8 mouse cellular contexts compared by ENCODE assay signal in genomic region chr10:125265467-125265866, GRCm38 (mm10).
DNase-seq lines count a peak whose midpoint lies in the region; ATAC-seq lines count a peak whose summit lies in the region.

No protein-coding gene starts in this region.

- no peak overlapping the region for H3K9ac ChIP-seq in heart, embryonic 12.5 days
- no peak overlapping the region for H3K9ac ChIP-seq in heart, embryonic 16.5 days (ENCODE audit: low read length)
- no peak overlapping the region for H3K9ac ChIP-seq in hindbrain, embryonic 12.5 days
- H3K9ac ChIP-seq in hindbrain, embryonic 16.5 days (ENCODE audit: low read depth, low read length), result no peak overlapping the region

- no peak overlapping the region for H3K4me2 ChIP-seq in heart, embryonic 12.5 days
- peak overlapping the region; percentile 44; the same call in 1 of the 2 replicates for H3K4me2 ChIP-seq in heart, embryonic 16.5 days (ENCODE audit: low read depth, low read length)
- H3K4me2 ChIP-seq in hindbrain, embryonic 12.5 days (replicated peaks), result no peak overlapping the region
- H3K4me2 ChIP-seq in hindbrain, embryonic 16.5 days (ENCODE audit: low read length), result no peak overlapping the region

- no peak; the same call in none of the 2 replicates for ATAC-seq in heart, embryonic 12.5 days (ENCODE audit: insufficient number of reproducible peaks, low FRiP score)
- 0 out of 2 replicates have a peak, but pooled peaks have one; percentile 44 for ATAC-seq in heart, embryonic 16.5 days (replicated peaks; ENCODE audit: extremely low read depth, insufficient read depth, low FRiP score)
- peak; percentile 91 for ATAC-seq in megakaryocyte-erythroid progenitor cell, adult 5-6 weeks (replicated peaks; ENCODE audit: low FRiP score, low TSS enrichment, poor library complexity, severe bottlenecking)
- no peak for ATAC-seq in hindbrain, embryonic 12.5 days (ENCODE audit: low FRiP score)
- ATAC-seq in hindbrain, embryonic 16.5 days, result no peak

- no peak for DNase-seq in heart, embryonic 10.5 days (ENCODE audit: low spot score)
- DNase-seq in right cerebral cortex, postnatal 14 days, result peak; percentile 19
- DNase-seq in right cerebral cortex, postnatal 25 days, result no peak

- no peak overlapping the region for H3K4me3 ChIP-seq in heart, embryonic 12.5 days
- H3K4me3 ChIP-seq in heart, embryonic 10.5 days, result no peak overlapping the region
- H3K4me3 ChIP-seq in heart, embryonic 16.5 days (ENCODE audit: low read length), result no peak overlapping the region
- no peak overlapping the region for H3K4me3 ChIP-seq in hindbrain, embryonic 12.5 days
- H3K4me3 ChIP-seq in hindbrain, embryonic 16.5 days (ENCODE audit: low read length), result no peak overlapping the region

- 59% methylated on average over 14 of the region's 14 CpGs for WGBS in heart, embryonic 12.5 days
- WGBS in heart, embryonic 10.5 days, result 72% methylated on average over 14 of the region's 14 CpGs
- WGBS in heart, embryonic 16.5 days, result 52% methylated on average over 14 of the region's 14 CpGs
- WGBS in hindbrain, embryonic 12.5 days, result 83% methylated on average over 14 of the region's 14 CpGs
- 75% methylated on average over 14 of the region's 14 CpGs for WGBS in hindbrain, embryonic 16.5 days

- H3K9me3 ChIP-seq in heart, embryonic 12.5 days (replicated peaks), result no peaks in the 10 kb centered on the region
- H3K9me3 ChIP-seq in heart, embryonic 10.5 days, result no peaks in the 10 kb centered on the region
- no peaks in the 10 kb centered on the region for H3K9me3 ChIP-seq in heart, embryonic 16.5 days (replicated peaks; ENCODE audit: control insufficient read depth, low read length)
- H3K9me3 ChIP-seq in hindbrain, embryonic 12.5 days (replicated peaks), result no peaks in the 10 kb centered on the region
- H3K9me3 ChIP-seq in hindbrain, embryonic 16.5 days (ENCODE audit: control insufficient read depth, low read length), result no peaks in the 10 kb centered on the region

- no peaks in the 10 kb centered on the region for H3K36me3 ChIP-seq in heart, embryonic 12.5 days
- no peaks in the 10 kb centered on the region for H3K36me3 ChIP-seq in heart, embryonic 10.5 days
- H3K36me3 ChIP-seq in heart, embryonic 16.5 days (ENCODE audit: control insufficient read depth, insufficient read depth), result no peaks in the 10 kb centered on the region
- H3K36me3 ChIP-seq in hindbrain, embryonic 12.5 days, result no peaks in the 10 kb centered on the region
- no peaks in the 10 kb centered on the region for H3K36me3 ChIP-seq in hindbrain, embryonic 16.5 days (ENCODE audit: control insufficient read depth, insufficient read depth, low read length)

- peaks cover 18% of the 10 kb centered on the region for H3K4me1 ChIP-seq in heart, embryonic 12.5 days (replicated peaks)
- H3K4me1 ChIP-seq in heart, embryonic 10.5 days, result no peaks in the 10 kb centered on the region
- H3K4me1 ChIP-seq in heart, embryonic 16.5 days (ENCODE audit: control insufficient read depth, insufficient read depth, low read length), result peaks cover 16% of the 10 kb centered on the region
- no peaks in the 10 kb centered on the region for H3K4me1 ChIP-seq in hindbrain, embryonic 12.5 days
- no peaks in the 10 kb centered on the region for H3K4me1 ChIP-seq in hindbrain, embryonic 16.5 days (ENCODE audit: control insufficient read depth, insufficient read depth, low read depth, low read length)

- H3K27ac ChIP-seq in heart, embryonic 12.5 days (ENCODE audit: poor library complexity, severe bottlenecking), result peak overlapping the region; percentile 10; the same call in 1 of the 2 replicates
- H3K27ac ChIP-seq in heart, embryonic 10.5 days, result no peak overlapping the region
- no peak overlapping the region for H3K27ac ChIP-seq in heart, embryonic 16.5 days (ENCODE audit: low read length)
- H3K27ac ChIP-seq in hindbrain, embryonic 12.5 days, result no peak overlapping the region
- H3K27ac ChIP-seq in hindbrain, embryonic 16.5 days (ENCODE audit: low read depth, low read length), result no peak overlapping the region

- no peaks in the 10 kb centered on the region for H3K27me3 ChIP-seq in heart, embryonic 12.5 days (replicated peaks)
- no peaks in the 10 kb centered on the region for H3K27me3 ChIP-seq in heart, embryonic 10.5 days (ENCODE audit: insufficient read depth, poor library complexity, severe bottlenecking)
- no peaks in the 10 kb centered on the region for H3K27me3 ChIP-seq in heart, embryonic 16.5 days (ENCODE audit: control insufficient read depth, insufficient read depth, low read length)
- no peaks in the 10 kb centered on the region for H3K27me3 ChIP-seq in hindbrain, embryonic 12.5 days
- H3K27me3 ChIP-seq in hindbrain, embryonic 16.5 days (replicated peaks; ENCODE audit: control insufficient read depth, insufficient read depth, low read length), result no peaks in the 10 kb centered on the region

Comparison
In these comparisons a context has a peak if more than half of its experiments do, and no peak if none do; other contexts are left out.
1. ATAC-seq: peak in heart, embryonic 16.5 days (single experiment) and megakaryocyte-erythroid progenitor cell, adult 5-6 weeks (single experiment); none in heart, embryonic 12.5 days (single experiment), hindbrain, embryonic 12.5 days (single experiment) and hindbrain, embryonic 16.5 days (single experiment).